Mouse (Mus musculus) kidney, embryonic 14.5 days (tissue): ENCODE data around the gene Hsf5. TPM values are rescaled to one million over a fixed set of nuclear protein-coding genes. Genes with fewer than 3 reads are reported as not detected.

ENCODE experiments used
- ATAC-seq: fragments of 200-750 bp; cut with Nextera tagmentation; 2 replicates; pipeline ENCODE4 v1.8.0; 2017; ENCODE audit warnings: moderate number of reproducible peaks, mild to moderate bottlenecking, moderate TSS enrichment, moderate library complexity; ENCODE audit not compliant: low FRiP score, low TSS enrichment
- H3K27ac ChIP-seq: fragments of 300-500 bp; sonication (generic); 2 replicates; pipeline ENCODE4 v1.5.1; 2014; ENCODE audit warnings: low read depth, mild to moderate bottlenecking, low read length, moderate library complexity, mixed read lengths
- H3K27me3 ChIP-seq: fragments of 300-500 bp; sonication (generic); 2 replicates; pipeline ENCODE4 v1.6.1; 2014; ENCODE audit warnings: mild to moderate bottlenecking, low read length; ENCODE audit not compliant: control insufficient read depth, insufficient read depth
- H3K36me3 ChIP-seq: fragments of 300-500 bp; sonication (generic); 2 replicates; pipeline ENCODE4 v1.6.1; 2014; ENCODE audit warnings: low read length, mixed read lengths; ENCODE audit not compliant: control insufficient read depth, insufficient read depth
- H3K4me1 ChIP-seq: fragments of 300-500 bp; sonication (generic); 2 replicates; pipeline ENCODE4 v1.6.1; 2014; ENCODE audit warnings: low read length, mixed read lengths; ENCODE audit not compliant: control insufficient read depth, insufficient read depth
- H3K4me2 ChIP-seq: fragments of 300-500 bp; sonication (generic); replicated peaks from 2 replicates; pipeline ENCODE4 v1.6.1; 2014; ENCODE audit warnings: low read depth, mild to moderate bottlenecking, low read length
- H3K4me3 ChIP-seq: fragments of 300-500 bp; sonication (generic); 2 replicates; pipeline ENCODE4 v1.5.1; 2014; ENCODE audit warnings: mild to moderate bottlenecking, low read length
- H3K9ac ChIP-seq: fragments of 300-500 bp; sonication (generic); 2 replicates; pipeline ENCODE4 v1.6.1; 2014; ENCODE audit warnings: low read depth, mild to moderate bottlenecking, low read length, moderate library complexity
- H3K9me3 ChIP-seq: fragments of 300-500 bp; sonication (generic); 2 replicates; pipeline ENCODE4 v1.6.1; 2016; ENCODE audit warnings: low read length; ENCODE audit not compliant: control insufficient read depth
- WGBS: fragments of 180-500 bp; shearing (Covaris S2); extraction: QIAGEN DNeasy Blood & Tissue Kit; methylation state at CpG from one replicate; pipeline ENCODE4 v1.1.7; 2014; 5-methylcytosine and 5-hydroxymethylcytosine counted together
- polyA plus RNA-seq: library from polyadenylated mRNA; unstranded; fragments of >200 nt; fragmentation: Nextera tagmentation; extraction: Ambion mirVana; gene quantifications from 2 replicates; pipeline ENCODE4 v1.2.1, GENCODE M21; 2014

The Hsf5 gene
- polyA plus RNA-seq, 1 experiment from 2014 or later, result 0.24 TPM

DNA sequence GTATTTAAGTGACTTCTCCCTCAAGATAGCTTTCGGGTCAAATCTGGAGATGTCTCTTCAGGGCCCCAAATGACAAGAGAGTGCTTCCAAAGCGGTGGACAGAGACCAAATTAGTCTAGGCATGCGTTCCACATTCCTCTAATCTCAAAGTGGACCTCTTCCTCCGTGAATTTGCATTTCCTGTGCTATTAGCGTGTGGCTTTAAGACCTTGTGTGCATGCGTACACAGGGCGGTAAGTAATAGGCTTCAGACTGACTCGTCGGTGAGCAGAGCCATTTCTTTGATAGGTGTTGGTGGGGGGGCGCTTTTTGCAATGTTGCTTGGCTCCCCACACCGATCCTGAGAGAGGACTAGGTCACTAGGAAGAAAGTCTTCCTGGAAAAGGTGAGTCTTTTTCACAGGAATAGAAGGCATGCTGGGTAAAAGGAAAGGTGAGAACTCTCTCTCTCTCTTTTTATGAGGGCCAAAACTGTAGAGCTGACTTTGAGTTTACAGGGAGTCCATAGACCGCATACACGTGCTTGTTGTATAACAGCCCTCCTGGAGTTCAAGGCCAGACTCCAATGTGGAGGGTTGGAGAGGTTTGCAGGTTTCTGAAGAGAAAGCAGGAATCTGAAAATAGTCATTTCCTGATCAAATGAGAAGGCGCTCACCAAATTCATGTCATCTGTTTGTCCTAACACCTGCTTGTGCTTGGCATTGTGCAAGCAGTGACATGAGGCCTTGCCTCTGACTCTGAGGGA, 85.1 kb downstream of the Hsf5 start:
- no peak for ATAC-seq
- H3K9me3 ChIP-seq, result no peaks in the 10 kb centered on the region
- H3K4me1 ChIP-seq, result no peaks in the 10 kb centered on the region
- no peak overlapping the region for H3K4me3 ChIP-seq
- WGBS, result 83% methylated on average over 14 of the region's 14 CpGs
- no peak overlapping the region for H3K27ac ChIP-seq
- H3K36me3 ChIP-seq, result no peaks in the 10 kb centered on the region
- H3K9ac ChIP-seq, result no peak overlapping the region
- no peaks in the 10 kb centered on the region for H3K27me3 ChIP-seq
- no peak overlapping the region for H3K4me2 ChIP-seq

GRCm38 (mm10) chr11:87703654-87704053, 86.7 kb downstream of the Hsf5 start:
- 93% methylated on average over 5 of the region's 5 CpGs for WGBS
- no peak for ATAC-seq
- Histone ChIP-seq H3K9me3 (no peaks in the 10 kb centered on the region), H3K27ac (no peak overlapping the region), H3K4me3 (no peak overlapping the region), H3K27me3 (no peaks in the 10 kb centered on the region), H3K36me3 (no peaks in the 10 kb centered on the region), H3K9ac (no peak overlapping the region), H3K4me2 (no peak overlapping the region), H3K4me1 (no peaks in the 10 kb centered on the region)

- H3K4me3 ChIP-seq, result no peak overlapping the region
- H3K9me3 ChIP-seq, result no peaks in the 10 kb centered on the region
- no peak overlapping the region for H3K4me2 ChIP-seq
- H3K27me3 ChIP-seq, result no peaks in the 10 kb centered on the region
- 0 out of 2 replicates have a peak, but pooled peaks cover under 1% of the 10 kb centered on the region for H3K4me1 ChIP-seq
- no peak for ATAC-seq
- H3K27ac ChIP-seq, result no peak overlapping the region
- 73% methylated on average over 9 of the region's 9 CpGs for WGBS
- H3K9ac ChIP-seq, result no peak overlapping the region
- H3K36me3 ChIP-seq, result no peaks in the 10 kb centered on the region
Observed at GRCm38 (mm10) chr11:87704289-87704688, 87.3 kb downstream of the Hsf5 start.

- Histone ChIP-seq H3K27me3 (peaks cover 6% of the 10 kb centered on the region; the same call in 1 of the 2 replicates), H3K4me1 (peaks cover 15% of the 10 kb centered on the region; the same call in 1 of the 2 replicates), H3K27ac (no peak overlapping the region), H3K4me2 (no peak overlapping the region), H3K36me3 (no peaks in the 10 kb centered on the region), H3K4me3 (no peak overlapping the region), H3K9me3 (no peaks in the 10 kb centered on the region), H3K9ac (no peak overlapping the region)
- 62% methylated on average over 8 of the region's 8 CpGs for WGBS
- no peak for ATAC-seq
Observed at GRCm38 (mm10) chr11:87707570-87707969, 90.6 kb downstream of the Hsf5 start.

GRCm38 (mm10) chr11:87708979-87709378, 92.0 kb downstream of the Hsf5 start:
- Histone ChIP-seq H3K27ac (peak overlapping the region; percentile 80; the same call in 1 of the 2 replicates), H3K9me3 (no peaks in the 10 kb centered on the region), H3K4me1 (peaks cover 15% of the 10 kb centered on the region; the same call in 1 of the 2 replicates), H3K36me3 (no peaks in the 10 kb centered on the region), H3K9ac (no peak overlapping the region), H3K4me2 (no peak overlapping the region; the same call in 1 of the 2 replicates), H3K27me3 (peaks cover 6% of the 10 kb centered on the region; the same call in 1 of the 2 replicates), H3K4me3 (no peak overlapping the region)
- no peak for ATAC-seq
- WGBS, result 62% methylated on average over 5 of the region's 5 CpGs

Other genes with a start within 250 kb of the Hsf5 start
- 7.4 and 8.2 TPM in 2 replicates for gene Rad51c, start 212.2 kb upstream of the Hsf5 start, polyA plus RNA-seq
- 0.27 and 0.71 TPM in 2 replicates for gene Tex14, start 212.1 kb upstream of the Hsf5 start, polyA plus RNA-seq
- gene Gm11492, start 50.5 kb upstream of the Hsf5 start, polyA plus RNA-seq, result not detected in 2 replicates
- gene Sept4, start 48.3 kb upstream of the Hsf5 start, polyA plus RNA-seq, result 35.6 and 37.9 TPM in 2 replicates
- 20.2 and 44.3 TPM in 2 replicates for gene Mtmr4, start 25.0 kb upstream of the Hsf5 start, polyA plus RNA-seq
- gene Rnf43, start 45.6 kb downstream of the Hsf5 start, polyA plus RNA-seq, result 5.9 and 10.4 TPM in 2 replicates
- gene Supt4a, start 120.4 kb downstream of the Hsf5 start, polyA plus RNA-seq, result 188 and 200 TPM in 2 replicates
- gene Tspoap1, start 143.4 kb downstream of the Hsf5 start, polyA plus RNA-seq, result 3.0 and 4.2 TPM in 2 replicates
- 0.41 TPM in 1 of 2 replicates, not detected in the other for gene Mpo, start 176.4 kb downstream of the Hsf5 start, polyA plus RNA-seq
- 0.10 TPM in 1 of 2 replicates, not detected in the other for gene Lpo, start 211.1 kb downstream of the Hsf5 start, polyA plus RNA-seq
- gene Mks1, start 236.1 kb downstream of the Hsf5 start, polyA plus RNA-seq, result 10.0 and 15.6 TPM in 2 replicates